Mouse (Mus musculus) MN1 (cell line): ENCODE results near the gene Vps53.

Experiments used
- DNase-seq: peaks from one replicate; pipeline ENCODE4 v3.0.0-alpha.2; 2016; ENCODE audit warnings: low spot score

Vps53 gene

GRCm38 (mm10) chr11:76106551-76107496 lies 72.6 kb downstream of the Vps53 start:
- DNase-seq = no peak

GRCm38 (mm10) chr11:76101154-76101553 lies 78.3 kb downstream of the Vps53 start:
- DNase-seq = no peak

- no peak for DNase-seq
Observed at GRCm38 (mm10) chr11:76099193-76099975, 80.1 kb downstream of the Vps53 start.

DNA sequence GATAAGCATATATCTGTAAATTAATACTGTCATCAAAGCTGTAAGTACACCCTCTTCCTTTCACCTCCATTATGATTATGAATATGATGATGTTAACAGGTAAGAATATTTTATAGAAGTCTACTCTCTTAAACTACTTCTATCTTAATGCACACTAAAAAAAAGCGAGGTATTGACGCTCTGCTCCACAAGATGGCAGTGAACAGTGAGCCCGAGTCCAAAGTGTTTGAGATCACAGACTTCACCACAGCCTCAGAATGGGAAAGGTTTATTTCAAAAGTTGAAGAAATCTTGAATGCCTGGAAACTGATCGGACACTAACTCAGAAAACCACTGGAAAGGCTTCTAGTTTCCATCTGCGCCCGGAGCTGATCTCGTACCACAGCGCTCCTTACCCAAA lies 85.8 kb downstream of the Vps53 start:
- DNase-seq = no peak

- no peak for DNase-seq
Observed at GRCm38 (mm10) chr11:76089776-76090175, 89.7 kb downstream of the Vps53 start.

GRCm38 (mm10) chr11:76088506-76088905 lies 90.9 kb downstream of the Vps53 start:
- DNase-seq = no peak

DNA sequence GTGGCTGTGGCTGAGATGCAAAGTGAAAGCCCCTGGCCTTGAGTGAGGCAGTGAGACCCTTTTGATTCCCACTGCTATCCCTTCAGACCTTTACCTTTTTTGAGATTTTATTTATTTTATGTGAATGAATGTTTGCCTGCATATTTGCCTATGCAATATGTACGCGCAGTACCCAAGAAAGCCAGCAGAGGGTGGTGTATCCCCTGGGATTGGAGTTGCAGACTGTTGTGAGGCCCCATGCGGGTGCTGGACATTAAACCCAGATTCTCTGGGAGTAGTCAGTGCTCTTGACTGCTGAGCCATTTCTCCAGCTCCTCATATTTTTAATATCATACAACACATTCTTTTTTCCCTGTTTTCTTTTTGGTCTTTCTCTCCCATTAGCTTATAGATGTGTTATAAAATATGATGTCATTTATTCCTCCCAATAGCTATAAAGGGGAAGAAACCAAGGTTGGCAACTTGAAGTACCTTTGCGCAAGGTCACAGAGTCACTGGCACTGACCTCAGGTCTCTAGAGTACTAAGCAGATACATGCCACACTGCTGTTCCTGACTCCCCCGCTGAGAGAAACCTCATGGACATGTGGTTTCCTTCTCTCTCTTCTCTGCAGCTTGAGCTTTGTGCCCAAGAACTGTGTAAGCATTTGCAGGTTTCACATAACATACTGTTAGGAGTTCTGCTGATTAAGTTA lies 93.4 kb downstream of the Vps53 start:
- peak; percentile 16 for DNase-seq

DNA sequence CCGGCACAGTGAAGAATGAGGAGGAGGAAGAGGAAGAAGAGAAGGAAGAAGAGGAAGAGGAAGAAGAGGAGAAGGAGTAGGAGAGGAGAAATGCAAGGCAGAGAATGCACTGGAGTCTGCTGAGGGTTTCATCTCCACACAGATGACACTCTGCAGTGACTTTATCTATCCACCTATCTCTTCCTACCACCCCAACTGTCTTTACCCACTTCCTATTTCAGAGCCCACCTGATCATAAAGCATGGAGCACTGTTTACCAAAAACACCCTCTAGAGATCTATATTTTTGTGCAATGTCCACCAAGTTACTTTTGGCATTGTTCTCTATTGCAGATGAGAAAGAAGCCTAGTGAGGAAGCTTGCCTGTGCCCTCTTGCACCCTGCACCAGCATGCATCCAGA lies 94.5 kb downstream of the Vps53 start:
- no peak for DNase-seq

GRCm38 (mm10) chr11:76083941-76084367 lies 95.5 kb downstream of the Vps53 start:
- DNase-seq = no peak

DNA sequence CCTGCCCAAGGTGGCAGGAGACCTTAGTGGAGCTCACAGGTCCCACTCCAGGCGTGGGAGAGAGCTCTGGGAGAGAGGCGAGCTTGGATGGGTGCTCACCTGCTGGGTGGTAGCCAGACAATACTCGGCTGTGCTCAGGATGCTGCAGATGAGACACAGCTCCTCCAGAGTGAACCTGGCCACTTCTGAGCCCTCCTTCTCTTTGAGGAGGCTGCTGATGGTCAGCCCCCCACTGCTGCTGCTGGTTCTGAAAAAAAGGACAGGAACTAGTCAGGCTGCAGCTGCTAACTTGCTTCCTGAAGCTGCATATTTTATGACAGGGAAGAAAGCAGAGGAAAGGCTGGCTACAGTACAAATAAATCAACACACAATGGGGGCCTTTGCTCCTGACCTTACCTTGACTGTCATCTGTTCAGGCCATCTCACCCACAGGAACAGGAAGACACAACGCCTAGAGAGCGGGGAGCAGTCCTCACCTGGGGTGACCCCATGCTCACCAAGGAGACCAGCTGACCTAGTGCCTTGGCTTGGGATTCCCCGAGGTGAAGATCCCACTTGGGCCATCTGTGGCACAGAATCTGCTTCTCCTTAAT lies 98.3 kb downstream of the Vps53 start:
- no peak for DNase-seq

GRCm38 (mm10) chr11:76080293-76080692 lies 99.2 kb downstream of the Vps53 start:
- no peak for DNase-seq

GRCm38 (mm10) chr11:76077341-76077740 lies 102.1 kb downstream of the Vps53 start:
- DNase-seq = no peak

DNA sequence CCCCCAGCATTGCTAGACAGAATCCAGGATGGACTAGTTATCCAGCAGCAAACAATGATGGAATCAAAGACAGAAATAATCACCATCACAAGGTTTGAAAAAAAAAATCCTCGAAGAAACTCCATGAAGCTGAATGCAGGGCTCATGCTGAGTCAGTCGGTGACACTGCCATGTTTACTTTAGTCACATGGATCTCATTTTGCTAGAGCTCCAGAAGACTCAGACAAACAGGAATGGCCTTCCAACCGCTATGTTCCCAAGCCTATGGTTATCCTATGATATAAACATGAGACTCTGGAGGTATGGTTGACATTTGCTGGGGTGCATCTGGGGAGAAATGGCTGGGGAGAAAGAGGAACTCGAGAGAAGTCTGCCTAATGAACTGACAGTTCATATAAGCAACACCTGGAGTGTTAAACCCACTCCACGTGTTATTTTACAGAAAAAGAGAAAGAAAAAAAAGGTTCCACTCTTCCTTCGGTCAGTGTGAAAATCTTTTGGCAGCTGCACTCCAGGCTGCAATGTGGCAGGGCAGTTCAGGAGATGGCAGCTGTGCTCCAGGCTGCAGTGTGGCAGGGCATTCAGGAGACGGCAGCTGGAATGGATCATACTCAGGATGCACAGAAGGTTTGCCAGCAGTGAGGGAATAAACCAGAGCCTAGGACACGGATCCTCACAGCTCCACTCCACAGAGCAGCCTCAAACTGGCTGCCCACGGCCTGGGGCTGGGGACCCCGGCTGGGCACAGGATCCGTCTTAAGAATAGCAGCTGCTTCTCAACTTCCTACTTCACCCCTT lies 105.0 kb downstream of the Vps53 start:
- no peak for DNase-seq

GRCm38 (mm10) chr11:76069816-76070215 lies 109.6 kb downstream of the Vps53 start:
- DNase-seq = no peak

DNA sequence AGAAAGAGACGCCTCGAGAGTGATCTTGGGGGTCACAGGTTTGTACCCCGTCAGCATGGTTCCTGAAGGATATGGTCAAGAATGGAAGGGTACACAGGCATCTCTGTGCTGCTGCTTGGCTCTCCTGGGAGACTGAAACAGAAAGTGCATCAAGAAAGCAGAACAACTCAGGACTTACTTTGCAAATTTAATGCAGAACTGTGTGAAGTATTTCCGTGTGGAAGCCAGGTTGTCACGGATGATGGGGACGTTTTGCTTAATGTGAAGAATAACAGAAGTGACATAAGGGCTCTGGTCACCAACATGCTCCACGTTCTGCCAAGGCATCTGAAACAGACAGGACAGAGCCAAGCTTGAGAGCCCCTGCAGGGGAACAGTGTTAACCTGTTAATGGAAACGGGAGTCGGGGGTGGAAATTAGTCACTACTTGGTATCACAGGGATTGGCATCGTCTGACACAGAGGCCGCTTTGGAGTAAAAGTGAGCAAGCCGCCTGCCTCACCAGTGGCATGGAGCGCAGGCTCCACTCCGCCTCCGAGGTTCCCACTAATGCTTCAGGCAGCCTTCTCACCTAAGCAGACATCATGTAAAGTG lies 112.8 kb downstream of the Vps53 start:
- DNase-seq = no peak

- DNase-seq = peak; percentile 77
Observed at GRCm38 (mm10) chr11:76065521-76066095, 113.8 kb downstream of the Vps53 start.

- no peak for DNase-seq
Observed at GRCm38 (mm10) chr11:76064411-76064810, 115.0 kb downstream of the Vps53 start.

DNA sequence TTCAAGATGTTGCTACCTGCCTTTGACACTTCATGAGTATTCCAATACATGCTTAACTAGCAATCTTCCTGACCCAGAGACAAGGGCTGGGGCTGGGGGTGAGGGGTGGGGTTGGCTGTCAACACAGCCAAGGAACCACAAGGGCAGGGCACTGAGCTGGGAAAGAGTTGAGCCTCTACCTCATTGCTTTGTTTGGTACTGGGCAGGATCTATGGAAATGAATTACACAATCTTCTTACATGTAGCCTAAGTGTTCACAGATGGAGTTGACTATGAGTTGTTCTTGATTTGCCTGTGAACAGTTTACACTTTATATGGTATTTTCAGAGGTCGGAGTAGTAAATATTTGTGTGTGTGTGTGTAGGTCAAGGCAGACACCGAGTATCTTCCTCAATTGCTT lies 118.5 kb downstream of the Vps53 start:
- no peak for DNase-seq

DNA sequence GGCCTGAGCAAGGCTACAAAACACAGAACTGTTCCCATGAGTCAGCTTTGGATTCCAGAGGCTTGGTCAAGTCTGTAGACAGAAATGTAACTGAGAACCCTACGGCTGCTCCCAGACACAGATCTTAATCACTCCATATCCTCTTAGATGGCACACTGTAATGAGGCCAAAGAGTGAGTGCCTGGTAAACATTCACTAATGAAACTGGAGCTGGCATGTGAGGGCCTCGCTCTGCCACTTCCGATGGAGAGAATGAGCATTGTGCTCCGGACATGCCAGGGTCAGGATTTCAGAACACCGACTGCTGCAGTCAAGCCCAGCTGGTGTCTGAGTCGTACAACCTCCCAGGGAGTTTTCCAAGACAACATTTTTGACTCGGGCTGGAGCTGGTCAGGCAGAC lies 119.5 kb downstream of the Vps53 start:
- DNase-seq = peak; percentile 77

- DNase-seq = no peak
Observed at GRCm38 (mm10) chr11:76056487-76056886, 123.0 kb downstream of the Vps53 start.
